Comparison of ENCODE assay signal across 21 mouse cellular contexts in genomic region chr4:88264536-88264935, GRCm38 (mm10).
DNase-seq lines count a peak whose midpoint lies in the region; ATAC-seq lines count a peak whose summit lies in the region.
"Had no signal": no experiment of that assay in that cellular context is flagged by ENCODE, and none has a peak within 500 bp of the region (broad histone marks: within the 10 kb centered on the region; RNA-seq: fewer than 3 reads in every experiment).

No protein-coding gene starts in this region.

- H3K4me1 ChIP-seq in hindbrain, embryonic 13.5 days (replicated peaks) = 0 out of 2 replicates have a peak, but pooled peaks cover 2% of the 10 kb centered on the region
- H3K4me1 ChIP-seq in hindbrain, embryonic 10.5 days (replicated peaks) = peaks cover 20% of the 10 kb centered on the region; the same call in 1 of the 2 replicates
- peaks cover 11% of the 10 kb centered on the region; the same call in 1 of the 2 replicates for H3K4me1 ChIP-seq in midbrain, embryonic 15.5 days
- peaks cover 13% of the 10 kb centered on the region; the same call in 1 of the 2 replicates for H3K4me1 ChIP-seq in midbrain, embryonic 13.5 days (replicated peaks)
- H3K4me1 ChIP-seq: embryonic facial prominence, embryonic 10.5 days; hindbrain, embryonic 15.5 days had no signal

- DNase-seq in hindbrain, embryonic 10.5 days (ENCODE audit: low spot score) = no peak
- peak; percentile 43 for DNase-seq in left cerebral cortex, adult 11 months (ENCODE audit: low spot score)
- DNase-seq in left cerebral cortex, postnatal 4 days = no peak
- peak; percentile 58 for DNase-seq in telencephalon, adult 2 months (ENCODE audit: low read depth, low spot score)
- DNase-seq: adrenal gland, postnatal 14 days; cerebellum, adult 18-20 months; cerebellum, adult 9-11 months; cerebellum, postnatal 36 days; forebrain, postnatal 0 days; gastrocnemius, postnatal 14 days; heart, postnatal 36 days had no signal

- 0 out of 2 replicates have a peak overlapping the region, but pooled peaks have one; percentile 3 for H3K9ac ChIP-seq in hindbrain, embryonic 13.5 days
- no peak overlapping the region for H3K9ac ChIP-seq in midbrain, embryonic 15.5 days
- H3K9ac ChIP-seq in midbrain, embryonic 13.5 days (replicated peaks) = no peak overlapping the region
- H3K9ac ChIP-seq: forebrain, embryonic 13.5 days; forebrain, postnatal 0 days; heart, embryonic 12.5 days; hindbrain, embryonic 15.5 days had no signal

- no peak overlapping the region for H3K4me2 ChIP-seq in hindbrain, embryonic 13.5 days
- no peak overlapping the region for H3K4me2 ChIP-seq in midbrain, embryonic 15.5 days
- no peak overlapping the region for H3K4me2 ChIP-seq in midbrain, embryonic 13.5 days (replicated peaks)
- H3K4me2 ChIP-seq: forebrain, embryonic 13.5 days; heart, embryonic 12.5 days; hindbrain, embryonic 15.5 days had no signal

- H3K36me3 ChIP-seq in hindbrain, embryonic 13.5 days = no peaks in the 10 kb centered on the region
- no peaks in the 10 kb centered on the region for H3K36me3 ChIP-seq in hindbrain, embryonic 10.5 days
- H3K36me3 ChIP-seq in midbrain, embryonic 15.5 days (replicated peaks) = no peaks in the 10 kb centered on the region
- no peaks in the 10 kb centered on the region for H3K36me3 ChIP-seq in midbrain, embryonic 13.5 days
- H3K36me3 ChIP-seq: embryonic facial prominence, embryonic 10.5 days; heart, embryonic 12.5 days; hindbrain, embryonic 15.5 days had no signal

- WGBS in hindbrain, embryonic 13.5 days = 62% methylated on average over 1 of the region's 1 CpGs
- 84% methylated on average over 1 of the region's 1 CpGs for WGBS in hindbrain, embryonic 10.5 days
- 34% methylated on average over 1 of the region's 1 CpGs for WGBS in midbrain, embryonic 15.5 days
- 18% methylated on average over 1 of the region's 1 CpGs for WGBS in midbrain, embryonic 13.5 days

- ATAC-seq in hindbrain, embryonic 13.5 days (ENCODE audit: low FRiP score) = no peak
- no peak for ATAC-seq in midbrain, embryonic 15.5 days (replicated peaks)
- ATAC-seq in midbrain, embryonic 13.5 days = no peak
- ATAC-seq: activated CD4-positive, CD25-positive, alpha-beta regulatory T cell, adult 4 months; forebrain, embryonic 13.5 days; forebrain, postnatal 0 days; Patski had no signal

- H3K27me3 ChIP-seq in hindbrain, embryonic 13.5 days = no peaks in the 10 kb centered on the region
- H3K27me3 ChIP-seq in hindbrain, embryonic 10.5 days (ENCODE audit: insufficient read depth, poor library complexity, severe bottlenecking) = no peaks in the 10 kb centered on the region
- H3K27me3 ChIP-seq in midbrain, embryonic 15.5 days (replicated peaks) = no peaks in the 10 kb centered on the region
- no peaks in the 10 kb centered on the region for H3K27me3 ChIP-seq in midbrain, embryonic 13.5 days
- H3K27me3 ChIP-seq: CH12.LX; forebrain, embryonic 13.5 days; heart, embryonic 12.5 days; hindbrain, embryonic 15.5 days; Patski had no signal

- no peaks in the 10 kb centered on the region for H3K9me3 ChIP-seq in hindbrain, embryonic 13.5 days
- no peaks in the 10 kb centered on the region for H3K9me3 ChIP-seq in hindbrain, embryonic 10.5 days
- H3K9me3 ChIP-seq in midbrain, embryonic 15.5 days = no peaks in the 10 kb centered on the region
- H3K9me3 ChIP-seq in midbrain, embryonic 13.5 days = no peaks in the 10 kb centered on the region
- H3K9me3 ChIP-seq: embryonic facial prominence, embryonic 10.5 days; forebrain, embryonic 13.5 days; heart, embryonic 12.5 days; hindbrain, embryonic 15.5 days had no signal

- intact Hi-C loops in left cerebral cortex, postnatal 4 days (cut with DNase I) = no loop called here

- no peak overlapping the region for H3K4me3 ChIP-seq in hindbrain, embryonic 13.5 days
- H3K4me3 ChIP-seq in hindbrain, embryonic 10.5 days = no peak overlapping the region
- H3K4me3 ChIP-seq in midbrain, embryonic 15.5 days = no peak overlapping the region
- no peak overlapping the region for H3K4me3 ChIP-seq in midbrain, embryonic 13.5 days (replicated peaks)
- H3K4me3 ChIP-seq: embryonic facial prominence, embryonic 10.5 days; forebrain, embryonic 13.5 days; heart, embryonic 12.5 days; hindbrain, embryonic 15.5 days had no signal

- no peak overlapping the region for H3K27ac ChIP-seq in hindbrain, embryonic 13.5 days
- H3K27ac ChIP-seq in hindbrain, embryonic 10.5 days = no peak overlapping the region
- H3K27ac ChIP-seq in midbrain, embryonic 15.5 days = 0 out of 2 replicates have a peak overlapping the region, but pooled peaks have one; percentile 4
- no peak overlapping the region; the same call in 1 of the 2 replicates for H3K27ac ChIP-seq in midbrain, embryonic 13.5 days
- H3K27ac ChIP-seq: embryonic facial prominence, embryonic 10.5 days; forebrain, embryonic 13.5 days; hindbrain, embryonic 15.5 days had no signal

Comparison
In these comparisons a context has a peak if more than half of its experiments do, and no peak if none do; other contexts are left out.
1. DNase-seq: peak in left cerebral cortex, adult 11 months (single experiment) and telencephalon, adult 2 months (single experiment); none in hindbrain, embryonic 10.5 days (single experiment) and left cerebral cortex, postnatal 4 days (single experiment).